Mouse (Mus musculus) ES-E14 (cell line): Measurements from ENCODE around the gene Hip1r.

Experiments used
- CHD2 ChIP-seq: IDR thresholded peaks from 2 replicates; pipeline ENCODE4 v1.6.1; 2014; ENCODE audit warnings: mild to moderate bottlenecking, low read depth, low read length, inconsistent platforms
- HCFC1 ChIP-seq: IDR thresholded peaks from 2 replicates; pipeline ENCODE4 v1.6.1; 2012; ENCODE audit warnings: low read length, inconsistent platforms, borderline replicate concordance; ENCODE audit not compliant: insufficient read depth
- ZNF384 ChIP-seq: IDR thresholded peaks from 2 replicates; pipeline ENCODE4 v1.6.1; 2012; ENCODE audit warnings: low read depth, low read length, inconsistent platforms

DNA sequence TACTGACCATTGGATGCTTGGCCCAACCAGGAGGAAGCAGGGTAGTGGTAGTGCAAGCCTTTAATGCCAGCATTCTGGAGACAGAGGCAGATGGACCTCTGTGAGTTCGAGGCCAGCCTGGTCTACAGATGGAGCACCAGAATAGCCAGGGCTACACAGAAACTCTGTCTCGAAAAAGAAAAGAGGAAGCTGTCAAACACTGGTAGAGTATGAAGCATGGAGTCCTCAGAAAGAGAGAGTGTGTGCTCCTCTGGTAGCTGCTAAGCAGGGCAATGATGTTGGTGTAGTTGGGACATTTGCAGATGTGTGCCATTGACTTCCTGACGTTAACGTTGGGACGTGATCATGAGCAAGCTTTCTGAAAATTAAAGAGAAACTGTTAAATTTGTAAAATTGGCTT, 34.9 kb upstream of the Hip1r start:
- no peak for TF ChIP-seq HCFC1
- TF ChIP-seq ZNF384, result no peak
- no peak for TF ChIP-seq CHD2
